Mouse (Mus musculus): ENCODE results near the gene C130032M10Rik.

The C130032M10Rik gene

GRCm38 (mm10) chr9:114515364-114515763 is at the start of gene C130032M10Rik:
Gene C130032M10Rik, plus strand, starts transcription at chr9:114515697.
- DNase-seq (ENCODE audit: low spot score in 2 of 2), result no peak

GRCm38 (mm10) chr9:114466871-114467270 is 48.6 kb upstream of the C130032M10Rik start:
- DNase-seq (ENCODE audit: low spot score in 2 of 2), result no peak

GRCm38 (mm10) chr9:114468217-114468616 is 47.3 kb upstream of the C130032M10Rik start:
- no peak for DNase-seq (ENCODE audit: low spot score in 2 of 2)

- no peak for DNase-seq (ENCODE audit: low spot score in 2 of 2)
Measured at GRCm38 (mm10) chr9:114468701-114469100, 46.8 kb upstream of the C130032M10Rik start.

GRCm38 (mm10) chr9:114471892-114472291 is 43.6 kb upstream of the C130032M10Rik start:
- no peak for DNase-seq (ENCODE audit: low spot score in 2 of 2)

- no peak for DNase-seq (ENCODE audit: low spot score in 2 of 2)
Measured at GRCm38 (mm10) chr9:114477019-114477418, 38.5 kb upstream of the C130032M10Rik start.

GRCm38 (mm10) chr9:114480940-114481339 is 34.6 kb upstream of the C130032M10Rik start:
- no peak for DNase-seq (ENCODE audit: low spot score in 2 of 2)

GRCm38 (mm10) chr9:114484771-114485170 is 30.7 kb upstream of the C130032M10Rik start:
- DNase-seq (ENCODE audit: low spot score in 2 of 2), result no peak

- no peak for DNase-seq (ENCODE audit: low spot score in 2 of 2)
Measured at GRCm38 (mm10) chr9:114486808-114487207, 28.7 kb upstream of the C130032M10Rik start.

- DNase-seq (ENCODE audit: low spot score in 2 of 2), result no peak
Measured at GRCm38 (mm10) chr9:114487481-114488258, 27.8 kb upstream of the C130032M10Rik start.

- no peak for DNase-seq (ENCODE audit: low spot score in 2 of 2)
Measured at GRCm38 (mm10) chr9:114496469-114496868, 19.0 kb upstream of the C130032M10Rik start.

GRCm38 (mm10) chr9:114498218-114498617 is 17.3 kb upstream of the C130032M10Rik start:
- DNase-seq (ENCODE audit: low spot score in 2 of 2), result peak; percentile 50 to 69

GRCm38 (mm10) chr9:114499783-114500515 is 15.5 kb upstream of the C130032M10Rik start:
- peak in 1 of 2 experiments; percentile 34 for DNase-seq (ENCODE audit: low spot score in 2 of 2)

- no peak for DNase-seq (ENCODE audit: low spot score in 2 of 2)
Measured at GRCm38 (mm10) chr9:114501111-114501510, 14.4 kb upstream of the C130032M10Rik start.

- DNase-seq (ENCODE audit: low spot score in 2 of 2), result no peak
Measured at GRCm38 (mm10) chr9:114501913-114502312, 13.6 kb upstream of the C130032M10Rik start.

GRCm38 (mm10) chr9:114502711-114503427 is 12.6 kb upstream of the C130032M10Rik start:
- no peak for DNase-seq (ENCODE audit: low spot score in 2 of 2)

GRCm38 (mm10) chr9:114504816-114505215 is 10.7 kb upstream of the C130032M10Rik start, which contains the start of gene Ccr4:
Gene Ccr4, minus strand, starts transcription at chr9:114504916.
- no peak for DNase-seq (ENCODE audit: low spot score in 2 of 2)

GRCm38 (mm10) chr9:114506564-114506963 is 8.9 kb upstream of the C130032M10Rik start:
- DNase-seq (ENCODE audit: low spot score in 2 of 2), result no peak

GRCm38 (mm10) chr9:114507421-114507820 is 8.1 kb upstream of the C130032M10Rik start:
- DNase-seq (ENCODE audit: low spot score in 2 of 2), result no peak

GRCm38 (mm10) chr9:114509785-114510184 is 5.7 kb upstream of the C130032M10Rik start:
- DNase-seq (ENCODE audit: low spot score in 2 of 2), result no peak

- no peak for DNase-seq (ENCODE audit: low spot score in 2 of 2)
Measured at GRCm38 (mm10) chr9:114512831-114513230, 2.7 kb upstream of the C130032M10Rik start.

GRCm38 (mm10) chr9:114517924-114518497 is 2.5 kb downstream of the C130032M10Rik start:
- DNase-seq (ENCODE audit: low spot score in 2 of 2), result no peak
